Mouse (Mus musculus): Measurements from ENCODE around the gene Plcd1.

Plcd1 gene

DNA sequence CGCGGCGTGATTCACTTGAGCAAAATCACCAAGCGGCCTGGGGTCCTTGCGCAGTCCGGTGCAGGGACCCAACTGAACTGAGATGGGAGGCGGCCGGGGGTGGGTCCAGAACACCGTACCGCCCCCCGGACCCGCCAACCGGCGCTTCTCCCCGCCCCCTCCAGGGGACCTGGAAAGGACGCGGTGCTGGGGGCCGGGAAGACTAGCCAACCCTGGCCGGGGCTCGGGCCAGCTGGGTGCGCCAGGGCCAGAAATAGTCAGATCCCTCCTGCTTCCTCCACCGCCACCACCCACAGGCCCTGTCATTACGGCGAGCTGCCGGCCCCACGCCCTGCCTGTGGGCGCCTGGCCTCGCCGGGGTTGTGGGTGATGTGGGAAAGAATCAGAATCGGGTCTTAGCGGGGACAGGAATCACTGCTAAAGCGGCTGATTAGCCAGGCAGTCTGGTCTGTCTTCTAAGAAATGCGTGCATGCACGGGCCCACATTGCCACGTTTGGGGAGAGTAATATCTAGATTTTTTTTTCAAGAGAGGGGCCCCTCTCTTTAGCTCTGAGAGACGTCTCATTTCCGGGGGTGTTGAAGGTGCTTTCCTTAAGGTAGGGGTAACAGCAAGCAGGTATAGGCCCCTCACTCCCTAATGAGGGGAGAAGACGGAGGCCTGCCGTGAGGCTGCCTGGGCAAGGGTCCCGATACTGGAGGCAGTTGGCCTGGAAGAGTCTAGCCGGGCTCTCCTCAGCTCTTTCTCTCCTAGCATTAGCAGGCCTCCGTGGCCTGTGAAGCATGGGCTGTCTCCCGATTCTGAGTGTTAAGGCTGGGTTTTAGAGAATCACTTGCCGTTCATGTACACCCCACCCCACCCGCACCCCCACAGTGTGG is at the start of gene Plcd1:
Plcd1 (minus strand) TSS at position 84 of the 877 bp plus-strand sequence.
- DNase-seq = peak; percentile 83

DNA sequence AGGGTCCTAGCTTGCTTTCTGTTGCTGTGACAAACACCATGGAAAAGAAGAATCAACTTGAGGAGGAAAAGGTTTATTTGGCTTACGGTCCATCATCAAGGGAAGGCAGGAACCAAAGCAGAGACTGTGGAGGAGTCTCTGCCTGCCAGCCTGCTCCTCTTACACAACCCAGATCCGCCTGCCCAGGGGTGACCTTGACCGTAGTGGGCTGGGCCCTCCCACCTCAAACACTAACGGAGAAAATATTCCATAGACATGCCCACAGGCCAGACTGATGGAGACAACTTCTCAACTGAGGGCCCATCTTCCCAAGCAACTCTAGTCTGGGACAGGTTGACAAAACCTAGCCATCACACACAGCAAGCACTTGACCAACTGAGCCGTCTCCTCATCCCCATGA is 48.8 kb upstream of the Plcd1 start:
- DNase-seq = no peak

DNA sequence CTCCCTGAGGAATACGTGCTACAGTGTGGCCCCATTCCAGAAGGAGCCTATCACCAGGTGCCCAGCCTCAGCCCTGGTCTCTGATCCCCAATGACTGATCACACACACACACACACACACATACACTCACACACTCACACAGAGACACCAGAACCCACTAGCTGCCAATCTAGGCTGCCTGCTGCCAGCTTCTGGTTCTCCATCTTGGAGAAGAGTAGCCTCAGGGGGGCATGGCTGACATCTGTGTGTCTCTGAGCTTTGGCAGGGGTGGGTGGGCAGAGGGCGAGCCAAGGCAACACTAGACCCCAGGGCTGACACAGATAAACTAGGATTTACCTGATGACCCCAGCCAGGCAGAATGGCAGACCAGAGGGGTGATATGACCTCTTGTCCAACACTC is 45.5 kb upstream of the Plcd1 start:
- DNase-seq = no peak

DNA sequence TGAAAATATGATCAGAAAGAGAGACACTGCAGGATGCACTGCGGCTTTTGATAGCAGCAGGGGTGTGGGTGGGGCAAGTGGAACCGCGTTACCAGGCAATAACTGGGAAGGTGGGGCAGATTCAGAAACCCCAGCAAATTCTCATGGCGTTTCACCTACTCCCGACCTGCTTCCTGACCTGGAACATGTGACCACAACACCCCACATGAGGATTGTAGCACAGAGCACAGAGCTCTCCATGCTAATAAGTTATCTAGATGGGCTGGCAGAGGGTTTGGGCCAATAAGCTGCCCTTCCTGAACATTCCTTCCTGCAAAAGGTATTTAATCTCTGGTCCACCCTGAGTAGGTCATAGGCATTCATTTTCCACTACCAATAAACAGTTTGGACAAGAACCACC is 37.4 kb upstream of the Plcd1 start:
- DNase-seq = no peak

DNA sequence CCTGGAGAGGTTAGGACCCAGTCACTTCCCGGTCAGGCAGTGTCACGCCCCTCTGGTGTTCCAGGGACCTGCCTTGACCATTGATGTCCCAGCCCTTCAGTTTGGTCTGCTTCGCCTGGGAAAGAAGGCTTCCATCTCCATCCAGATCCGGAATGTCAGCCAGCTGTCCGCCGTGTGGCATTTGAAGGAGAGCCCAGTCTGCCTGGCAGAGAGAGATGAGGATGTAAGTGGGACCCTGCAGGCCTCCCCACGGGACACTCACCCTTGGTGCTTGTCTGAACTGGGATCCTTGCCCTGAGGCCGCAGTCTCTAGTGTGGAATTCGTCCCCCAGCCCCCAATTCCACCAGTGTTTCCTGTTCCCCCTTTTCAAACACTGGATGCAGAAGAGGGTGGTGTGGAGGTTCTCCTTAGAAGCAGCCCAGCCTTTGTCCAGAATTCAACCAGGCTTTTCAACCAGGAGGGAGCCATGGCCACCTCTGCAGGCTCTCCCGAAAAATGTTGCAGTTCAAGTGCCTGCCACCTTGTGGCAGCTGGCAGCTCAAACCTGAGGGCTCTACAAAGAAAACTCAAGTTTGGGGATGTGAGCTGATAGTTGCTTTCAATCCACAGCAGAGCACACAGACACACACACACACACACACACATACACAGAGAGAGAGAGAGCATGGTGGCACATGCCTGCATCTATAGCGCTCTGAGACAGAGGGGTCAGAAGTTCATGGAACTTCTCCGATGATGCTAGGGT is 35.3 kb upstream of the Plcd1 start:
- no peak for DNase-seq

DNA sequence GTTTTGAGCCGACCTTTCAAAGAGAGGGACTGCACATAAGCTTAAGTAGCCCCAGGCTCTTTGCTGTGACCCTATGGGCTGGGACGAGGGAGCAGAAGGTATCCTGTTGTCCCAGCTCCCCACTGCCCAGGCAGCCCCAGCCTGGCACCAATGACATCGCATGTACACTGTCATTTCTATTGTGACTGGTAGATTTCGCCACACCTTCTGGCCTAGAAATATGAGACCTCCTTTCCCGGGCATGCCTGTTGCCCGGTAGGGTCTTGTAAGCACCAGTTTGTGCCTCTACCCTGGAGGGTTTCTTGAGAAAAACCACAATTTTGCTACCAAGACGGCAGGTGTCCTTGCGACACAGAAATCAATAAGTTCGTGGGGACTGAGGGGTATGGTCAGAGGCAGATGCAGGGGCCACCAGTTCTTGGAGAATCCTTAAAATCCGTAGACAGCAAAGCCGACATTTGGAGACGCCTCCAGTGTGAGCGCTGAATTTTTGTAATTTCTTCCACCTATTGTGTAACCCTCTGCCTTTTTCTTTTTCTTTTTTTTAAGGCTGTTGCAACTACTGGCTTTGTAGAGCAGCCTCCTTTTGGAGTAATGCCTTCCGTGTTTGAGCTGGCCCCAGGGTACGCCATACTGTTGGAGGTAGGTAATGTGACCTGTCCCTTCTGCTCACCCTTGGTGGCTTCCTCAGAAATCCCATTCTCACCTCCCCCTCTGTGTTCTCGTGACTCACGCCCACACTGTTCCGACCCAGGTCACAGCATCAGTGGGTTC is 29.5 kb upstream of the Plcd1 start:
- no peak for DNase-seq

DNA sequence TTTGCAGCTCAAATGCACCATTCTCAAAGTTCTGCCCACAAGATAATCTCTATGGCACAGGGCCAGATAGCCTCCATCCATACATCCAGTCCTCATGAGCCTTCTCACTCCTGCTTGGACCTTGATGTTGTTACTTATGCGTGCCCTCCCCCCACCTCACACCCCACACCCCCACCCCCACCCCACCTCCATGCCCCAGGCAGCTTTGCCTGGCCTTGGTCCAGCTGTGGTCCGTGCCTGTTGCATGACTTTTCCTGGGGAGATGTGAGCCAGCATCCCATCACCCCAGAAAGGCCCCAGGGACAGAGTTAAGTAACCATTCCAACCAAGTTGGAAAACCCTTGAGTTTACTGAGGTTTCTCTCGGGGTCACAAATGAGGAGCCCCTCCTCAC is 26.9 kb upstream of the Plcd1 start:
- DNase-seq = no peak

DNA sequence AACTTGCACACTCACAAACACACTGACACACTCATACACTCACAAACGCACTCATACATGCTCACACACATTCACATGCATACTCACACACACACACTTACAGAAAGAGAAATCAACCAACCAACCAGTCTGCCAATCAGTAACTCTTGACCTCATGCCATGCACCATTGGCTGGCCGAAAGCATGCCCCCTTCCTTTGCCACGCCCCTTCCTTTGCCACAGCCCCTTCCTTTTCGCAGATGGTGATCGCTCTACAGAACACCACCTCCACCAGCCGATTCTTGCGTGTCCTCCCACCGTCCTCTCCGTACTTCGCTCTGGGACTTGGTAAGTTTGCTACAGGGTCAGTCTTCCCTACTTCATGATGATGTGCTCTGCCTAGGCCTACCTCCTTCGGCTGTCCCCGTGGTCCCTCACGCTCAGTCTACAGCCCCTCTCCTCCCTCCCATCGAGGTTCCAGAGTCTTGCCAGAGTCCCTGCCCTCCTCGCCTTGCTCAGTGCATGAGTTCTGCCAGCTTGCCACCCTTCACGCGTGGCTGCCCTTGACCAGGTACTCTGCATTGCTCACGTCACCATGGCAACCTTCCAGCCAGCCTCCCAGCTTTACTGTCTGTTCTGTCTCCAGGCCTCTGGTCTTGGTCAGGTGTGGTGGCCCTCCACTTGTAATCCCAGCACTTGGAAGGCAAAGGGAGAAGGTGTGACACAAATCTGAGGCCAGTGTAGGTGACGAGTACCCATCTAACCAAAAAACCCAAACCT is 26.3 kb upstream of the Plcd1 start:
- DNase-seq = no peak

DNA sequence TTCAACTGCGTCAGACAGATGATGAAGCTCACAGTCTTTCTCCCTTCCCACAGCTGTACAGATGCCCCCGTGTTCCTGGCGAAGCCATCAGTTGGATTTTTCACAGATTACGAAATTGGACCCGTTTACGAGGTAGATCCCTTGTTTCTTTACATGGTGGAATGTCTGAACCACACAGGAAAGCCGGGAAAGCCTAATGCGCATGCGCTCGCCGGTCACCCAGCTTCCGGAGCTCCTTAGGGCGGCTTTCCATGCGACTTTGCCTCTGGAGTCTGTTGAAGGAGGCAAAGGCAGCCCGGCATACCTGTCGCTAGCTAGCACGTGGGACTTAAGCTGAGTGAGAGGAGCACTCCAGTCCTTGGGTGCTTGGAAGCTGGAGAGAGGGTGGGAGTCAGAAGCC is 21.6 kb upstream of the Plcd1 start:
- no peak for DNase-seq

DNA sequence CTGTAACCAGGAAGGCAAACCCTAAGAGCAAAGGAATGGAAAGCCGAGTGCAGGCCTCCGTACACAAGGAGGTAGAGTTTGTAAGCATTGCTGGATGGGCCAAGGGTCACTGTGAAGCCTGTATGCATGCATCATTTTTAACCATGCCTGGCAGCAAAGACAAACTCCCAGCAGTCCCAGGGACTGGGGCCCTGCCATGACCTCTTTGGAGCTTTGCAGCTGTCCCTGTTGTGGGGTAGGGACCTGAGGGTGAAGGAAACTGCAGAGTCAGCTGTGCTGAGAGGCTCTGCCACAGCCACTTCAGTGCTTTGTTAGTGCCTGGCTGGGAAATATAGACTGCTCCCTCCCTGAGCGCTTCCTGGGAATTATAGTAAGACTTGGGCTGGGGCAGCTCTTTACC is 17.3 kb upstream of the Plcd1 start:
- DNase-seq = no peak

DNA sequence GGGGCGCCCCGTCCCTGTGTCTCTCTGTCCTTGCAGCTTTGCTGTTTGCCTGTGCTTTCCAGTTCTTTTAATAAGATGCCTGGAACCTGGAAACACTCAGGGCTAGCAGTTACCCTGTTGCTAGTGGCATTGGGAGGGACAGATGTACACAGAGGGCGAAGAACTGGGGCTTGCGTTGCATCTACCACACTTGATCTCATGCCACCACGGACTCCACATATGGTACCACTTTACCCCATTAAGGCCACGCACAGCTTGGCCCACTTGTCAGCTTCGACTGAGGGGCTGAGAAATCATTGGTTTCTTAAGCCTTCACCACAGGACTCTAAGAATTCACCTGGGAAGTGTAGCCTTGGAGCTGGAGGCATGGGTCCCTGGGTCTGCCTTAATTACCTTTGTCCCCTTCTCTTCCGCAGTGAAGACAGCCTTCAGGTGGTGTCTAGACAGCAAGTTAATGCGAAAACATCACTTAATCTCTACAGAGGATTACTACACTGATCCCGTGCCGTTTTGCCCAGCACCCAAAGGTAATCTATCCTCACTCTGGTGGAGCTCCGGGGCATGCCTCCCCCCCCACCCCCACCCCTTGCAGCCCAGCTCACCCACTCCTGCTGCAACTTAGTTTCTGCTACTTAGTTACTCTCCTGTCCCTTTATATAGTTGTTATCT is 16.5 kb upstream of the Plcd1 start:
- no peak for DNase-seq

DNA sequence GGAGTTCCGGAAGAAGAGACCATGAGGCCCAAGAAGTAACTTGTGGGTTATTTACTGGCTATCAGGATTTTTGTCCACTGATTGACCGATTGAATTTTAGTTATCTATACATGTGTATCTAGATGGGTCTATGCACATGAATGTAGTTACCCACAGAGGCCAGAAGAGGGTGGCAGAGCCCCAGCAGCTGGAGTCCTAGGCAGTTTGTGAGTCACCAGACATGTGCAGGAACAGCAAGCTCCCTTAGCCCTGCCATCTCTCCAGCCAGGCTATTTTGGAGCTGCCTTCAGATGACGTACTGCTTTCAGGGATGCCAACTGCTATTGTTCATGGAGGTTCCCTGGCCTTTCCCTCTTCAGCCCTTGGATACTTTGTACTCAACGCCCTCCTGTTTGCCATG is 14.3 kb upstream of the Plcd1 start:
- DNase-seq = no peak

DNA sequence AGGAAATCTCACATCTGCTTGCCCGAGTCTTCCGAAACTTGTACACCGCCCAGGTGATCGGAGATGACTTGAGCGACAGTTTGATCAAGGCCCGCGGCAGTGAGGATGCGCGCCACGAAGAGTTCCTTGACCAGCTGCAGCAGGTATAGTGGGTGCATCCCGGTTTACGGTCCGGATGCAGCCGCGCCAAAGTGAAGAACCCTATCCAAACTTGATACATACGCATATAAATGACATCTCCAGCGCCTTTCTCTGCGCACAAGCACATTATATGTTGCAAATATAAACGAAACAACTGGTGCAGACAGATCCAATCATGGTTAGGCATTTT is 9.4 kb upstream of the Plcd1 start:
- DNase-seq = no peak

DNA sequence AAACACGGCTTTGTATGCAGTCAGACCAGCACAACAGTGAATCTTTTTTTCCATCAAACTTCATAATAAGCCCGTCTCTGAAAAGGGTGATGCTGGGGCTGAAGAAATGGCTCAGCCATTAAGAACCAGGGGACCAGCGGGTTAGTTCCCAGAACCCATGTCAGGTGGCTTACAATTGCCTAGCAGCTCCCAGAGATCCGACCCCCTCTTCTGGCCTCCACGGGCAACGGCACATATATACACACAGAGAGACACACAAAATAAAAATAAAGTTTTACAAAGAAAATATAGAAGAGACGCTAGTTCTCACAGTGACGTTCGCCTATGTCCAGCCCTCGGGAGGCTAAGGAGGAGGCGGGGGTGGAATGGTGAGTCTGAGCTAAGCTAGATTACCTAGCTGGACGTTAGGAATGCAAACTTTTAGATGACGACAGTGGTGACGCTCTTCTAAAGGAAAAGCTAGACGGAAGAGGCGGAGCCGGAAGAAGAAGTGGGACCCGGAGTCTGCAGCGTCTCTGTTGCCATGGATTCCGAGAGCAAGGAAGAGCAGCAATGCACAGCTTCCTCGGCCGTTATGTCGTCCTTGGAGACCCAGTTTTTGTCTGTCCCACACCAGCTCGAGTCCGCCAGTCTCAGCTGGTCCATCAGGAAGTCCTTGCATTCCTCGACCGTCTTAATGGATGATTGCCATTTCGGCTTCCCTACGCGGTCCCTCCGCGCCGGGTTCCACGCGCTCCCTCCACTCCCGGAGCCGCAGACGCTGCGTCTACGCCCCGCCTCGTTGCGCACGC is 8.9 kb upstream of the Plcd1 start, which contains the start of gene Dlec1:
Dlec1 (plus strand) TSS at position 487 of the 791 bp plus-strand sequence.
- peak; percentile 64 for DNase-seq

DNA sequence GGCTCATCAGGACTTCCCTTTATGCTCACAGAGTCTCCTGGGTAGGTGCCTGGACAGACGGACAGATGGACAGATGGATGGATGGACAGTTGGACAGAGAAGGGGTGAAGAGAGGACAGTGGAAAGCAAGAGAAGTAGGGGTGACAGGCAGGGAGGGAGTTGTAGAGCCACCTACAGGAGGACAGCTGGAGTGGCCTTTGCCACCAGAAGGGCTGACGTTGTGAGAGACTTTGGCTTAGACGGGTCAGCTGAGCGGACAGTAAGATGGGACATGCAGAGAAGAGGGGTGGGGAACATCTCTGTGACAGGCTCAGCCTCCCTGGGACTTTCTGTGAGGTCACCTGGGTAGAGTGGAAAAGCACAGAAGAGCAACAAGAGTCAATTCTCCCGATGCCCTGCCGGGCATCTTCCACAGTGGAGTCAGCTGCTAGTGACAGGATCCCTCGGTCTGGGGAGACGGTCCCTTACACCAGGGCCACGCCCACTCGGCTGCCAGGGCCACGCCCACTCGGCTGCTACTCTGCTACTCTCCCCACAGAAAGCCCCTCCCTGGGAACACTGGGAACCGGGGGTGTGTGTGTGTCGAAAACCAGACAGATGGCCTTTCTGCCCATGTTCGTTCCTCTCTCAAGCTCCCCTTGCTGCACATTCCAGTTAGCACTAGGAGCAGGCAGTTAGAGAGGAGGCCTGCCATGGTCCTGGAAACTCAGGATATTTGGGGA is 7.0 kb upstream of the Plcd1 start:
- DNase-seq = no peak

DNA sequence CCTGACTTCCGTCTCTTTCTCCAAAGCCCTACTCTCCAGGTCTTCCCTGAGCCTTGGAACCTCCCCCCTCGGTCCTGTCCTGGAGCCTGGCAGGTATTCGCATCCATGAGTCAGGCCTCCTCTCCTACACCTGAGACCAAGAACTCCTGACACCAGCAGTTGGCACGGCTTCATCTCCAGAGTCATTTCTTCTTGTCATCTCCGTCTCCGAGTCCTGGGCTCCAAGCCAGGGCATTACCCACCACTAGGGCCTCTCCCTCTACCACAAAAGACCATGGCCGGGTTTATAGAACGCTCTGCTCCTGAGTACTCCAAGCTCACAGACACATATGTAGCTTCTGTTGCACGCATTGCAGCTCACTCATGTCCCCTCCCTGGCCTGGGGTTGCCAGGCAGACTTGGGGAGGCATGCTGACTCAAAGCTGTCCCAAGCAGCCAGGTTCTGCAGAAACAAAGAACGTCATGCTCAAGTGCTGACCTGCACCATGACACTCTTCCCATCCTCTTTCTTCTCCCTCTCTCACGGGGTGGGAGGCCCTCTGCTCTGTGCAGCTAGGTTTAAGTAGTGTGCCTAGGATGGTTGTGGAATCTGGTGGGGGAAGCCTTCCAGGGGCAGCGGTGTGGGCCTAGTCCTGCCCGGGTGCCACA is 1.3 kb upstream of the Plcd1 start:
- no peak for DNase-seq

DNA sequence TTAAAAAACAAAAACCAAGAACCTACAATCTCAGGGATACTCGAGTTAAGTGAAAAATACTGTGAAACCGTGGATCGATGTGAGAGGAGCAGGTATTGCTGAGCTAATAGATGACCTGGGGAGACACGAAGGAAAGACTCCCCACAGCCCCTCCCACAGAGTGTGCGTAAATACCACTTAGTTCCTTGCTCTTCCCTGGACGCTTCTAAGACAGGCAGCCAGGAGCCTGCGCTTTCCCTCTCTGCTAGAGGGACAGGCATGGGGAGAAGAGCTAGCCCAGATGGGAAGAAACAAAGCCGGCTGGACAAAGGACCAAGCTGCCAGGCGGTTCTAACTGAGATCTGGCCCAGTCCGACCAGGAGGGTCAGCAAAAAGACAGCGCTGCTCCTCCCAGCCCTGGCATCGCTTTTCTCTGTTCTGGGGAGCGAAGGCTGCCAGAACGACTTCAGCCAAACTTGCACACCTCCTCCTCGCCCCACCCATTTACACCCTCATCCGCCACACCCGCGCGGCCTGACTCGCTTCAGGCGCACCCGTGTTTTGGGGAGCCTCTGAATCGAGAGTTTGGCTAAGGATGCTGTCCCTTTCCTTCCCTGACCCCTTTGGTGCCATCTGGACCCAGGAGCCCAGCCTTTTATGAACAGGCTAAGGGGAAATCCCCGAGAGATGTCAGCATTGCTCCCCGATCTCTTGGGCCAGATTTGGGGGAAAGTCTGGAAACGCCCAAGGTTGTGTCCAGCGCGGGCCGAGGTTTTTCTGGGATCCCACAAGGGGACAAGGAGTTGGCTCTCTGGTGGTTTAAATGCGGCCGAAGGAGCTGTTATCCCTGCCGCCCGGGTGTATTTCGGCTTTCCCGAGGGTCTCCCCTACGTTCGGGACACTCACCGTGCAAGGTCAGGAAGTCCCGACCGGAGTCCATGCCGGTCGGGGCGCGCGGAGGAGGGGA is 556 bp downstream of the Plcd1 start:
- no peak for DNase-seq

DNA sequence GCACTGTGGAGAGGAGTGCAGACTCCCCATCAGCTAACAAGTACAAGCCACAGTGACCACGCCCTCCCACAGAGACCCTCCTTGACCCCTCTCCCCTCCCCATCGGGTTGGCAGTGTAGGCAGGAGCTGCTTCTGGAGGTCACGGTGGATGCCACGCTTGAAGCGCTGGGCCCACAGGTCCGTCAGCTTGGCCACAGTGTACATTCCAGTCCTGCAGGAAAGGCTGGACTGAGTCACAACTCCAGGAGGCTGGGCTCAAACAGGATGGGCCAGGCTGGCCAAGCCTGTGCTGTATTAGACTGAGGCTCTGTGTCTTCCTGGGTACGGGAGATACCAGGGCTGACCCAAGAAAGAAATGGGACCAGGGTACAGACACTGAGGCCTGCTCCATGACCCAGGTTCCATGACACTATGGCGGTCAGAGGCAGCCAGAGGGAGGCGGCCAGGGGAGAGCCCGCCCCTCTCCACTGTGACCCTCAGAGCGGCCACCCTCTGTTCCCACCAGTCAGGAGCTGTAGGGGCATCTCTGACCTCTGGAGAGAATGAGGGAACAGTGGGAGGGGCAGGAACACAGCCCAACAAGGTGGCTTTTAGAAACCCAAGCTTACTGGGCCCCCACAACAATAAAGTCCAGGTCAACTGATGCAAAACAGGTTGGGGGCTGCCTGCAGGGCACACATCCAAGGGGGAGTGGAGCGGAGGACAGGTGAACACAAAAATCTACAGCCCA is 1.6 kb downstream of the Plcd1 start:
- no peak for DNase-seq

All from right cerebral cortex, postnatal 4 days (tissue).